Mouse (Mus musculus) stomach, postnatal 0 days (tissue): Measurements from ENCODE around the gene Dnaaf1.

Experiments used
- CTCF ChIP-seq: IDR thresholded peaks from 2 replicates; pipeline ENCODE4 v1.5.1; 2016; ENCODE audit warnings: antibody characterized with exemption, low read depth, mild to moderate bottlenecking, moderate library complexity
- EP300 ChIP-seq: optimal IDR thresholded peaks from 2 replicates; pipeline ENCODE3; 2016; ENCODE audit warnings: antibody characterized with exemption

DNA sequence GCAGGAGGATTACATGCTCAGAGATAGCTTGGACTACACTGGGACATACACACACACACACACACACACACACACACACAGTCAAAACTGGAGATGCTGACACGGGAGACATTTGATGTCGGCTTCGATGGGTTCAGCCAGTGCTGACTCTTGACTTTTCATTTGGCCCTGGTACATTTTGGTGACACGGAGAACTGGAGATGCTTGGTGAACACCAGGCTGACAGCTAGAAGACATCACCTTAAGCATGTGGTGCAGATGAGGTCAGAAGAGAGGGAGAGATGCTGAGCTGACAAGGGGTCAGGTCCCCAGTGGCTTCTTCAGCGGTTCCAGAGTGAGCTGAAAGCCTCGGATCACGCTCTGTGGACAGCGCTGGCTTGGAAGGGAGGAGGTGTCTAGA lies 48.0 kb downstream of the Dnaaf1 start:
- TF ChIP-seq CTCF, result no peak
- no peak for TF ChIP-seq EP300
